Mouse (Mus musculus) ovary, adult 18-20 months (tissue): ENCODE data around the gene Pbx4.

ENCODE experiments used
- DNase-seq: peaks from one replicate; pipeline ENCODE4 v3.0.0; 2022; ENCODE audit warnings: low spot score, mixed read lengths

Pbx4 gene

DNA sequence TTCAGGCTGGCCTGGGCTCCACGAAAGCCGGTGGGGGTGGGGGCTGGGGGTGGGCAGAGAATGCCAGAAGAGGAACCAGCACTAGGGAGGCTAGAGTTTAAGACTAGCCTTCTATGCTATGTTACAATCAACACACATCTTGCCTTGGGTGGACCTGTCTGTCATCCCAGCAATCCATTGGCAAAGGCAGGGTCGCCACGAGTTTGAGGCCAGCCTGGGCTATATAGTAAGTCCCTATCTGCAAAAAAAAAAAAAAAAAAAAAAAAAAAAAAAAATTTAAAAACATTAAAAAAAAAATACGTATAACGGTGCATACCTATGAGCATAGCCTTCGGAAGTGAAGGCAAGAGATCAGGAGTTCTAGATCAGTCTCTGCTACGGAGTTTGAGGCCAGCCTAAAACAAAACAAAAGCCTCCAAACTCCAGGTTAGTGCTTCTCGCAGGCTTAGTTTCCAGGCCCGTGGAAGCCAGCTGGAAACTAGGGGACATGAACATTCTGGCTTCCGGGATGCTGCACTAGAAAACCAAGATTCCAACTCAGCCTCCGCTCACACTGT is 68.7 kb downstream of the Pbx4 start:
- DNase-seq: no peak

DNA sequence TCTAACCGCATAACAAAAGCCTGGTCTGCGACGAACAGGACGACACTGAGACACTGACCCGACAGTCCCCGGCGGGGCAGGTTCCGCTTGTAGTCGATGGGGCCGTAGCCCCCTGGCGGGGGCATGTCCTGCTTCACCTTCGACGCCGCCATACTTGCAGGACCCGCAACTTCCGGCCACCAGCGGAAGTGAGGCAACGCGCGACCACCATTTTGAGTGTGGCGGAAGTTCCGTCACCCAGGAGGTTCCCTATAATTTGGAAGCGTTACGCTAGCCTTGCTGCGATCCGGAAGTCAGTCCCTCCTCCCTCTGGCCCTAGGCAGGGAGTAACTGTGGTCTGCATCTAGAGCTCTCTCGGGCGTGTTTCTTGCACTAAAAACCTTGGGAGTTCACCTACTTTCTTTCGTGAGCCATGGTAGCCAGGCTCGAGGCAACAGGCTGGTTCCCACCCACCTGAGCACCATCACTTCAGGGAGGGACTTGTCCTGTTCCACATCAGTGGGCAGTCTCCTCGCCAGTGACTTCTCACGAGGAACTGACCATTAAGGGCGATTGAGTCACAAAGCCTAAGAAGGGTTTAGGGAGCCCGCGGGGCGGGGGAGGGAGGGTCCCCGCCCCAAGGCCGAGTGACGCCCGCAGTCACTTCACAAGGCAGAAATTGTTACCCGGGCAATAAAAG is 69.3 kb downstream of the Pbx4 start:
- DNase-seq: peak; percentile 91

DNA sequence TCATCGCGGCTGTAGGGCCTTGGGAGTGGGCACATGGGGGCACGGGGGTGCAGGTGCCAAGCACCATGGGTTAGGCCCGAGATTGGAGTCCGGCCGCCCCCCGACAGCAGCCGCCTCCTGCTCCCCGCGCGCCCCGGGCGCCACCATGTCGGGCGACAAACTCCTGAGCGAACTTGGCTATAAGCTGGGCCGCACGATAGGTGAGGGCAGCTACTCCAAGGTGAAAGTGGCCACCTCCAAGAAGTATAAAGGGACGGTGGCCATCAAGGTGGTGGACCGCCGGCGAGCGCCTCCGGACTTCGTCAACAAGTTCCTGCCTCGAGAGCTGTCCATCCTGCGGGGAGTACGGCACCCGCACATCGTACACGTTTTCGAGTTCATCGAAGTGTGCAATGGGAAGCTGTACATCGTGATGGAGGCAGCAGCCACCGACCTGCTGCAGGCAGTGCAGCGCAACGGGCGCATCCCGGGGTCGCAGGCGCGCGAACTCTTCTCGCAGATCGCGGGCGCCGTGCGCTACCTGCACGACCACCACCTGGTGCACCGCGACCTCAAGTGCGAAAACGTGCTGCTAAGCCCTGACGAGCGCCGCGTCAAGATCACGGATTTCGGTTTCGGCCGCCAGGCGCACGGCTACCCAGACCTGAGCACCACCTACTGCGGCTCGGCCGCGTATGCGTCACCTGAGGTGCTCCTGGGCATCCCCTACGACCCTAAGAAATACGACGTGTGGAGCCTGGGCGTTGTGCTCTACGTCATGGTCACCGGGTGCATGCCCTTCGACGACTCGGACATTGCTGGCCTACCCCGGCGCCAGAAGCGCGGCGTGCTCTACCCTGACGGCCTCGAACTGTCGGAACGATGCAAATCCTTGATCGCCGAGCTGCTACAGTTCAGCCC is 70.1 kb downstream of the Pbx4 start, which contains the start of the genes Tssk6, Ndufa13 and Yjefn3:
Gene Tssk6 (plus strand): TSS at position 22 of the 900 bp plus-strand sequence.
Gene Ndufa13 (minus strand): TSS at position 396 of the 900 bp plus-strand sequence.
Gene Yjefn3 (minus strand): TSS at position 550 of the 900 bp plus-strand sequence.
- peak; percentile 18 for DNase-seq

DNA sequence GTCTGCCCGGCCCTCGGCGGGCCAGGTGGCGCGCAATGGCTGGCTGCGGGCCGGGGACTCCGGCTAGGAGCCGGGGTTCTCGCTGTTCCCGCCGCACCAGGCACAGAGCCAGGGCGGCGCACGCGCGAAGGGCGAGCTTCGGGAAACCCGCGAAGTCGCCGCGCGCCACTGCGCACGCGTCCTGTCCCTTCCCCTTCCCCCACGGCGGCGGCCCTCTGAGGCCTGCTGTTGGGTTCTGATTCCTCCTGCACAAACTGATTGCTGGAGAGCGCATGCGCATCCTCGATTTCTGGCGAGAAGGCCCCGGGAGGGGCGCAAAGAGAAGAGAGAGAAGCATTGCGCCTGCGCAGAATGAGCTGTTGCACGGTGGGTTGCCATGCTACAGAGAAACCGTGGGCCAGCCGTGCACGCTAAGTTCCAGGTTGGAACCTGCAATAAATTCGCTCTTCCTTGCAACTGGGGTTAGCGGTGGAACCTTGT is 70.8 kb downstream of the Pbx4 start:
- DNase-seq: peak; percentile 99

DNA sequence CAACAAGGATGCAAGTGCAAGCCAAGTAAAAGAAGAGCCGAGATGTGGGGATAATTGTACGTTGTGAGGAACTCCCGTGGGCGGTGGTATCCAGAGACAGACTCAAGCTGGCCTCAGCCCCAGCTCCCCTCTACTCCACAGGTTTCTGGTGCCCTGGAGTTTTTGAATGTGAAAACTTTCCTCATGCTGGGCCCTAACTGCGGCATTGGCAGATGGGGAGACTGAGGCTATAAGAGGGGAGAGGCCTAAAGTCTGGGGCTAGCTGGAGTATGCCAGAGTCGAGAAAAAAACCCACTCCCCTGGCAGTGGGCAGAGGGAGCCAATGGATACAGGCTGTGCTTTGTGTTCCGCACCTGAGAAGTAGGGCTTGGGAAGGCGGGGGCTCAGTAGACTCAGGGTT is 71.8 kb downstream of the Pbx4 start:
- DNase-seq: no peak

DNA sequence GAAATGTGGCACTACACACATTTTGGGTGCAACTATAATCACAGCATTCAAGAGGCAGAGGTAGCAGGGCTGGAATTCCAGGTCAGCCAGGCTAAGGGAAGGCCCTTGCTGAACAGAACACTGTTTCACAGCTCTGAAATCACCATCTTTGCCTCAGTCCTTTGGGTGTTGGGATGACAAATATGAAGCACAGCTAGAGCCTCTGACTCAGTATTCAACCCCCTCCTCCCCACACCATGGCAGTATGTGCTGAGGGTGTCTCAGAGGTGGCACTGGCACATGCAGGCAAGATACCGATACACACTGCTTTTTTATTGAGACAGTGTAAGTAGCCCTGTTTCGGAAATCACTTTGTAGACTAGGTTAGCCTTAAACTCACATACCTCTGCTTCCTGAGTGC is 74.0 kb downstream of the Pbx4 start:
- no peak for DNase-seq

DNA sequence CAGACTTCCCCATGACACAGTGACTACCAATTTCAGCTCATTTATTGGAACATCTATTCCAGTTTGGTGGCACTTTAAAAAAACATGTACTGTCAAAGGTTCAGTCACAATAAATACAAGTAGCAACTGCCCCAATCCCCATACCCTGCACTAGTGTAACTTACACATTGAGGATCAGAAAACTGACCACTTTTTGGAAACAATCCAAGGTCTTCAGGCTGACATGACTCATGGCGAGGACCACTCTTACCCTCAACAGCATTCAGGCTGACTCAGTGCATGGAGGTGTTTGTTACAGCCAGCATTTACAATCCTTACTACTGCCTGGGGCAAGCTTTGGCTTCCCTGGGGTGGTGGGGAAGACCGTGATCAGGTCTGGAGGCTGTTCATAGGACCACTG is 74.8 kb downstream of the Pbx4 start:
- DNase-seq: no peak

DNA sequence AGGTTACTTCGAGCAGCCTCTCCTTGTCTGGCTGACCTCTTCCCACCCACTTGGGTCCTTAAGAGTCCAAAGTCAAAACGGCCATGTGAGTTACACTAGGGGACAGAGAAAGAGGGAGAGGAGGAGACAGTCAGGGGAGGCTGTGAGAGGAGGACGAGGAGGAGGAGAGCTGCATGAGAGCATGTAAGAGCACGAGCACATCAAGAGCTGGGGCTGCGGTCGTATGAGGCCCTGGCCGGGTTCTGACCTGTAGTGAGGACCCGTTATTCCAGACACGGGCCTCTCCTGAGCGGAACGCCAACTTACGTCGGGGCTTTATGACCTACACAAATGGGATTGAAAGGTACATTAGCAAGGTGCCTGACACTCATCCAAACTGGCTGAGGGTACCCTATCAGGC is 79.6 kb downstream of the Pbx4 start:
- no peak for DNase-seq

DNA sequence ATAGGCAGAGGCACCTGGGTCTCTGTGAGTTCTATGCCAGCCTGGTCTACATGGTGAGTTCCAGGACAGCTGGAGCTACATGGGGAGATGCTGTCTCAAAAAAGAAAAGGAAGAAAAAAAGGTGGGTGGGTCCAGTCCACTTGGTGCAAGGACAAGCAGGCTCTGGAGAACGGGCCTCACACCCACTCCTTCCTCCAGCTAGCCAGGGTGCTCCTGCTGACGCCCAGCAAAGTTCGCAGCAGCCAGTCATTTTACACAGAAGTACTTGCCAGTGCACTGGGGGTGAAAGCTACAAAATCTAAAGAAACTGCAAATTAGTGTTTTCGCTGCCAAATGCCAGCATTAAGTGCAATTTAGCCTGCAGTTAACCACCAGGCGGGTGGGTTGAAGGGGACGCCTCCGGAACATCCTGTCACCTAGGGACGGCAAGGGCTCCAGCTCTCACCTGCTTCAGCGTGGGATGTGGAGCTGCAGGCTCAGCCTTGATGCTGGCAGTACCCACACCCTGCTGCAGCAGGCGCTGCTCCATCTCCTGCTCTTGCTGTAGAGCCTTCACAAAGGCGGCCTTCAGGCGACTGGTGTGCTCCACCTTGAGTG is 80.3 kb downstream of the Pbx4 start:
- no peak for DNase-seq

DNA sequence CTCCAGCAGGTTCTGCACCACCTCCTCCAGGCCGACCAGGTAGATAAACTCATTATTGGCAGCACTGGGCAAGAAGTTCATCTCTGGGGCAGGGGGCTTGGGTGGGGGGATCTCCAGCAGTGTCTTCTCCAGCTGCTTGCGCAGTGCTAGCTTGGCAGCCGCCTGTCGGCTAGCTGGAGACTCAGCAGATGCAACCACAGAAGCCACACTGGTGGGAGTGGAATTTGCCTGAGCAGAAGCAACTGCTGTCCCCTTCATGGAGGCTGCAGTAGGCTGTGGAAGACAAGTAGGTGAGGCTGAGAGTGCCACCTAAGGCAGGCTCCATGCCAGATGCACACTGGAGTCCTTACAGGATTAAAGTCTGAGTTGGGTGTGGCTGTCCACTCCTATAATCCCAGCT is 82.2 kb downstream of the Pbx4 start:
- no peak for DNase-seq

DNA sequence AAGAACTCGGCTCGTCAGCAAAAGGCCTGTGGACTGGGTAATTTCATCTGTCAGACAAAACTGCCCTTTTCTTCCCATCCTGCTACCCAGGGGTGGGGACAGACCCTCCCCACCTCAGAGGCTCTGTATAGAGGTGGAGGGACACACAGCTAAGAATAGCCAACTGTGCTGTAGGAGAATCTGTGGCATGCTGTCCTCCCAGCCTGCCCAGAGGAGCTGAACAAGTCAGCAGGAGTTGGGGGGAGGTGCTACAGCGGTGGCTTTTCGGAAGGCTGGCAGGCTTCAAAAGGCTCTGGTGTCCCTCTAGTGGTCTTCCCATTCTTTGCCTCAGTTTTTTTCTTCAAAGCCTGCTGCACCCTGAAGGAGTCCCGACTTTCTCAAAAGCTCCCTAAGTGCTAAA is 83.5 kb downstream of the Pbx4 start:
- DNase-seq: no peak

DNA sequence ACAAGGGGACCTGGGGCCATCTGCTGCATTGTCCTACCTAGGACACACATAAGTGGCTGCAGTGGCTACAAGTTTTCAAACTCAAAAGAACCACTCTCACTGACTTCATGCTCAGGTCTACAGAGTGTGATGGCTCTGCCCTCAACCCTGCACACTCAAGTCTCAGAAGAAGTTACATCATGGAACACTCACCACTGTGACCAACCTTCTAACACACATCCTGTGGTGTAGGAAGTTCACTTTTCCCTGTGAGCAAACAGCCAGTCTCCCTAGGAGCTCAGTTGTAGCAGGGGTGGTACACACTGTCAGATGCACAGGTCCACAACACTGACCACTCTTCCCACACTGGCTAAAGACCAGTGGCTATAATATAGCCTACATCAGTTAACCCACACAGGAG is 86.2 kb downstream of the Pbx4 start:
- no peak for DNase-seq

DNA sequence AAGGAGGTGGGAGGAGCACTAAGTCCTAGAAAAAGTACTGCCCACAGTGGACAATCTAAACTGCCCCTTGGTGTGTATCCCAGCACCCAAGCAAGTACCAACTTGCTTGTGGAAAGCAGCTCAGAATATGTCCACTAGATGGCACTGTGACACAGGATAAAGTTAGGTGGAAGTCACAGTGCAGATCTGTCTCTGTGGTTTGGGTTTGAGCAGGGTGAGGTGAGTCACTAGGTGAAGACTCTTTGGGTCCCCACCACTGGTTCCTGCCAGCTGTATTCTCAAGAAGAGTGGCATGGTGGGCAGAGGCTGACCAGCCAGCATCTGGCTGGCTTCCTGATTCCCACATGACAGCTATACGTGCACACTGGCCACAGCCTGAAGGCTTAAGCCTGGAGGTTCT is 86.7 kb downstream of the Pbx4 start:
- peak; percentile 35 for DNase-seq

DNA sequence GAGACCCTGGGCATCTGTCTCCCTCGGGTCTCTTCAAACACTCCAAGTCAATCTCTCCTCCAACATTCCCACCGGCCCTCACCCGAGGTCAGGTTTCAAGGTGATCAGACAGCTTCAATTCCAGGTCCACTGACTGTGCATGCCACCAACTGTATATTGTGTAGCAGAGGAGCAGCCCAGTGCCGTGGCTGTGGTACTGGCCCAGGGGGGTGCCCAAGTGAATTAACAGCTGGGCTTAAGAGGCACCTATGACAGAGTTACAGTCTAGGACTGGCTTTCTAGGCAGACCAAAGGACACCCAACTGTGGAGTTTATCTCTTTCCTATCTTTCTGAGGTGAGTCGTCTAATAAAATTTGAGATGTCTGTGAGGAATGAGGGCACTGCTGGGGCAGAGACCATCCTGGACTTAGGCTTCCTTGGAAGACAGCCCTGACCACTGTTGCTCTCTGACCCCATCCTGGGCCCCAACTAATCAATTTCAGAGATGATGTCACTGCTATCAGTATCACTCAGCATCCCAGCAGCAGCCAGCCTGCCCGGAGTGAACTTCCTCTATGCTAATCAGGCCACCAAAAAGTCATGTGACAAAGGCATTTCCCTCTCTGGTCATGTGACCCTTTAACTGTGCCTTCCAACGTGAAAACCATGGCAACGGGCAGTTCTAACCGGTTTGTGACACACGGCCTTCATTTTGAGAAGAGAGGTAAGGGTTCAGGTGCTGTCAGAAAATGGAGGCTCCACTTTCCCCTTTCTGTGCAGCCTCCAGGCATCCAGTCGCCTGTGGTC is 87.8 kb downstream of the Pbx4 start:
- no peak for DNase-seq

DNA sequence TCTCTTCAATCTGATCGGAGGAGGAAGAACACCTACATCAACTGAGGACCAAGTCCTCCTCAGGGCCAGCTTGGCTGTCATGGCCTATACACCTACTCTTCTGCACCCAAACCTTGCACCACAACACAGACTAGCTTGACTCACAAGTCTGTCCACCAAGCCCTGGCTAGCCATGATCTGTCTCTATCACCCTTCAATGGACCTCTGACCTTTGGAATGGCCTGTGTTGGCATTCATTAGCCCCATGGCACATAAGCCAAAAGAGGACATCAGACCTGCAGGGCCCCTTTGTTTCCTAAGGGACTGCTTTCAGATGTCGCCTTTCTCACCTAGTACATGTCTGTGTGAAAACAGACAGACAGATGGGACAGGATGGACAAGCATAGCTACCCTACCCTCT is 88.8 kb downstream of the Pbx4 start:
- no peak for DNase-seq
